Mouse (Mus musculus) embryonic facial prominence, embryonic 11.5 days (tissue): ENCODE results near the gene Slc2a3. TPM values are rescaled to one million over a fixed set of nuclear protein-coding genes. Genes with fewer than 3 reads are reported as not detected.

Source experiments
- ATAC-seq: fragments of 200-750 bp; cut with Nextera tagmentation; replicated peaks from 2 replicates; pipeline ENCODE4 v1.8.0; 2017; ENCODE audit warnings: low read depth; ENCODE audit not compliant: insufficient number of reproducible peaks, low FRiP score, low TSS enrichment
- DNase-seq: peaks from one replicate; pipeline ENCODE4 v3.0.0-alpha.2; 2015; ENCODE audit warnings: low spot score
- H3K27ac ChIP-seq: fragments of 300-500 bp; sonication (generic); replicated peaks from 2 replicates; pipeline ENCODE4 v1.5.1; 2014; ENCODE audit warnings: mild to moderate bottlenecking, low read depth, low read length, control low read depth
- H3K27me3 ChIP-seq: fragments of 300-500 bp; sonication (generic); 2 replicates; pipeline ENCODE4 v1.6.1; 2014; ENCODE audit warnings: mild to moderate bottlenecking, low read length, moderate library complexity, mixed read lengths; ENCODE audit not compliant: control insufficient read depth, insufficient read depth
- H3K36me3 ChIP-seq: fragments of 300-500 bp; sonication (generic); replicated peaks from 2 replicates; pipeline ENCODE4 v1.6.1; 2014; ENCODE audit warnings: low read depth, mild to moderate bottlenecking, low read length, moderate library complexity, mixed read lengths; ENCODE audit not compliant: control insufficient read depth, insufficient read depth
- H3K4me1 ChIP-seq: fragments of 300-500 bp; sonication (generic); 2 replicates; pipeline ENCODE4 v1.6.1; 2014; ENCODE audit warnings: low read length, mixed read lengths; ENCODE audit not compliant: control insufficient read depth, insufficient read depth
- H3K4me2 ChIP-seq: fragments of 300-500 bp; sonication (generic); 2 replicates; pipeline ENCODE4 v1.6.1; 2014; ENCODE audit warnings: low read depth, mild to moderate bottlenecking, control low read depth, low read length, moderate library complexity
- H3K4me3 ChIP-seq: fragments of 300-500 bp; sonication (generic); 2 replicates; pipeline ENCODE4 v1.5.1; 2014; ENCODE audit warnings: low read depth, low read length, control low read depth
- H3K9ac ChIP-seq: fragments of 300-500 bp; sonication (generic); replicated peaks from 2 replicates; pipeline ENCODE4 v1.6.1; 2014; ENCODE audit warnings: mild to moderate bottlenecking, control low read depth, low read length
- H3K9me3 ChIP-seq: fragments of 300-500 bp; sonication (generic); replicated peaks from 2 replicates; pipeline ENCODE4 v1.6.1; 2016; ENCODE audit warnings: mild to moderate bottlenecking, low read length, inconsistent platforms, mixed read lengths; ENCODE audit not compliant: control insufficient read depth
- WGBS: fragments of 180-500 bp; shearing (Covaris S2); extraction: QIAGEN DNeasy Blood & Tissue Kit; methylation state at CpG from one replicate; pipeline ENCODE4 v1.1.7; 2014; 5-methylcytosine and 5-hydroxymethylcytosine counted together
- polyA plus RNA-seq: library from polyadenylated mRNA; unstranded; fragments of >200 nt; fragmentation: Nextera tagmentation; extraction: Ambion mirVana; gene quantifications from 2 replicates; pipeline ENCODE4 v1.2.1, GENCODE M21; 2014

The Slc2a3 gene
- polyA plus RNA-seq, 1 experiment from 2014 or later: 35.1 TPM

- H3K36me3 ChIP-seq: no peaks in the 10 kb centered on the region
- H3K4me3 ChIP-seq: no peak overlapping the region; the same call in 1 of the 2 replicates
- peak overlapping the region; percentile 92 for H3K4me2 ChIP-seq
- DNase-seq (no peak), ATAC-seq (no peak)
- H3K9ac ChIP-seq: peak overlapping the region; percentile 46; the same call in 1 of the 2 replicates
- H3K9me3 ChIP-seq: no peaks in the 10 kb centered on the region
- no peak overlapping the region for H3K27ac ChIP-seq
- no peaks in the 10 kb centered on the region; the same call in 1 of the 2 replicates for H3K4me1 ChIP-seq
- WGBS: 4% methylated on average over 9 of the region's 9 CpGs
- H3K27me3 ChIP-seq: no peaks in the 10 kb centered on the region; the same call in 1 of the 2 replicates
Observed at GRCm38 (mm10) chr6:122765298-122765956, 36.0 kb downstream of the Slc2a3 start.

DNA sequence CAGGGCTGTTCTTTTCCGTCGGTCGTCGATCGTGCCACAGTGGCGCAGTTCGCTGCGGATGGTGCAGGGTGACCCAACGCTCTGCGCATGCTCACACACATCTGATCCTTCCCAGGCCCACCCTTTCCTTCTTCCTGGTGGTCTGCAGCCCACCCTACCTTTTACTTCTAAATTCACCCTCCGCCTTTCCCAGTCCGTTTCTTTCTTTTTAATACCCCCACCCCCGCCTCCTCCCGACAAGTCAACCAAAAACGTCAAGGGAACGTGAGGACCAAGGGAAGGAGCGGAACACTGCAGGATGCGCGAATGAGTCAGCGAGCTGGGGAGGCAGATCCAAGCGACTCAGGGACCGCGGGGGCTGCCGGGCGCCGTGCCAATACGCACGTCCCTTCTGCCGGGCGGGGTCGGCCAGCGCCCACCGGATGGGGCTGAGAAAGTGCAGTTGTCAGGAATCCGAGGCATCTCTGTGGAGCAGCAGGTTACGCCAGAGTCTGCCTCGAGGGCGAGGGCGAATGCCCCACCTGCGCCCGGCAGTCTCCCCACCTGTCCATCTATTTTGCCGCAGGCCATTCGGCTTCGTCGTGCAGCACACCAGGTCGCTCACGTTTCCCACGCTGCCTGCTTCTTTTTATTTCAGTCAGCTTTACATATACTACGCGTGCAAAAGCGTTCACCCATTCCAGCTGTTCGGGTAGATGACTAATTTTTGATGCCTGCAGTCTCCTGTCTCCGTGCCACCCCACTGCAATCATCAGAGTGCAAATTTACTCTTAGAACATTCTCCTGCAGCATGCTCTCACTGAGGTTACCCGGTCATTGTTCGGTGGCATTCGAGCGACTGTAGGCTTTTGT is 36.8 kb downstream of the Slc2a3 start:
- peak overlapping the region; percentile 50 for H3K4me3 ChIP-seq
- H3K9me3 ChIP-seq: no peaks in the 10 kb centered on the region
- H3K27me3 ChIP-seq: no peaks in the 10 kb centered on the region; the same call in 1 of the 2 replicates
- no peak overlapping the region for H3K27ac ChIP-seq
- peak overlapping the region; percentile 46 for H3K9ac ChIP-seq
- H3K36me3 ChIP-seq: no peaks in the 10 kb centered on the region
- DNase-seq (peak; percentile 74), ATAC-seq (peak; percentile 66)
- H3K4me2 ChIP-seq: peak overlapping the region; percentile 92
- whole genome bisulfite sequencing: under 1% methylated on average over 56 of the region's 56 CpGs
- no peaks in the 10 kb centered on the region; the same call in 1 of the 2 replicates for H3K4me1 ChIP-seq

- peak overlapping the region; percentile 92 for H3K4me2 ChIP-seq
- no peaks in the 10 kb centered on the region; the same call in 1 of the 2 replicates for H3K4me1 ChIP-seq
- peak overlapping the region; percentile 50 for H3K4me3 ChIP-seq
- H3K36me3 ChIP-seq: no peaks in the 10 kb centered on the region
- H3K27me3 ChIP-seq: no peaks in the 10 kb centered on the region; the same call in 1 of the 2 replicates
- peak overlapping the region; percentile 46 for H3K9ac ChIP-seq
- no peak overlapping the region for H3K27ac ChIP-seq
- 35% methylated on average over 17 of the region's 17 CpGs for WGBS
- DNase-seq: no peak
- no peak for ATAC-seq
- no peaks in the 10 kb centered on the region for H3K9me3 ChIP-seq
Observed at GRCm38 (mm10) chr6:122763844-122764445, 37.5 kb downstream of the Slc2a3 start.

GRCm38 (mm10) chr6:122762952-122763700 is 38.3 kb downstream of the Slc2a3 start:
- Histone ChIP-seq H3K27me3 (no peaks in the 10 kb centered on the region; the same call in 1 of the 2 replicates), H3K4me2 (no peak overlapping the region), H3K9me3 (no peaks in the 10 kb centered on the region), H3K4me1 (no peaks in the 10 kb centered on the region; the same call in 1 of the 2 replicates), H3K4me3 (no peak overlapping the region), H3K27ac (no peak overlapping the region), H3K36me3 (no peaks in the 10 kb centered on the region), H3K9ac (no peak overlapping the region)
- no peak for ATAC-seq
- 72% methylated on average over 11 of the region's 11 CpGs for WGBS
- no peak for DNase-seq

- ATAC-seq: no peak
- H3K9ac ChIP-seq: no peak overlapping the region
- H3K27ac ChIP-seq: no peak overlapping the region
- H3K36me3 ChIP-seq: no peaks in the 10 kb centered on the region
- no peaks in the 10 kb centered on the region; the same call in 1 of the 2 replicates for H3K4me1 ChIP-seq
- no peak for DNase-seq
- H3K27me3 ChIP-seq: no peaks in the 10 kb centered on the region; the same call in 1 of the 2 replicates
- H3K9me3 ChIP-seq: no peaks in the 10 kb centered on the region
- no peak overlapping the region for H3K4me2 ChIP-seq
- H3K4me3 ChIP-seq: no peak overlapping the region
- WGBS: 79% methylated on average over 3 of the region's 3 CpGs
Observed at GRCm38 (mm10) chr6:122762480-122762879, 39.0 kb downstream of the Slc2a3 start.

- ATAC-seq: no peak
- no peak overlapping the region for H3K4me2 ChIP-seq
Observed at GRCm38 (mm10) chr6:122761901-122762300, 39.5 kb downstream of the Slc2a3 start.

DNA sequence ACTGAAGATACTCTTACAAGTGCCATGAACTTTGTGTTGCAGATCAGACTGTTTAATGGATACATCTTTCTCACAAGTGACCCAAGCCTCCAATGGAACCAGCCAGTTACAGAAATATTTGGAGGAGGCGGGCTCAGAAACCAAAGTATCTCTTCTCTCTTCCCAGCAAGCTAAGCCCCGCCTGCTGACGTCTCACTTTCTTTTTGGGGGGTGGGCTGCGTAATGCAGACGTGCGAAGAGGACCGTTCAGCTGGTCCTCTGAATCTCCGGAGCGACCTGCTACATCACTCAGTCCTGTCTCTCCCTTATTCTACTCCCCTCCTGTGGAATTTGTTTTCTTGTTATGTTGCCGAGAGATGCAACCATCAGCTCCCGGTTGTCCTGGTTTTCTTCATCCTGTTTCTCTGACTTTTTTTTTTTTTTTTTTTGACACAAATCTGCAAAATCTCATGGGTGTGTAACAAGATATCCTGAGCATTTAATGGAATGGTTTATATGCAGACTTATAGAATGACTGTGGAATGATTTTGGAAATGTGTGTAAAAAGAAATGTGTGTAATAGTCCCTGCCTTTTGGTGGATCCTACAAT is 40.3 kb downstream of the Slc2a3 start:
- ATAC-seq: peak; percentile 66; the same call in 1 of the 2 replicates
- Histone ChIP-seq H3K9me3 (no peaks in the 10 kb centered on the region), H3K36me3 (no peaks in the 10 kb centered on the region), H3K4me2 (peak overlapping the region; percentile 45), H3K27me3 (no peaks in the 10 kb centered on the region; the same call in 1 of the 2 replicates), H3K4me1 (no peaks in the 10 kb centered on the region; the same call in 1 of the 2 replicates), H3K27ac (no peak overlapping the region), H3K4me3 (peak overlapping the region; percentile 25), H3K9ac (no peak overlapping the region)
- DNase-seq: peak; percentile 91
- WGBS: under 1% methylated on average over 11 of the region's 11 CpGs

More at GRCm38 (mm10) chr6:122761901-122762300, 39.5 kb downstream of the Slc2a3 start:
- H3K9ac ChIP-seq: no peak overlapping the region
- no peaks in the 10 kb centered on the region; the same call in 1 of the 2 replicates for H3K4me1 ChIP-seq
- no peaks in the 10 kb centered on the region for H3K9me3 ChIP-seq
- no peaks in the 10 kb centered on the region; the same call in 1 of the 2 replicates for H3K27me3 ChIP-seq
- no peak overlapping the region for H3K4me3 ChIP-seq
- H3K27ac ChIP-seq: no peak overlapping the region
- no peak for DNase-seq
- no peaks in the 10 kb centered on the region for H3K36me3 ChIP-seq
